Mouse (Mus musculus): ENCODE data around the gene Bbs12. TPM values are rescaled to one million over a fixed set of nuclear protein-coding genes. Genes with fewer than 3 reads are reported as not detected.

Bbs12 gene
- polyA plus RNA-seq (2015; fragmentation: Nextera tagmentation; extraction: Ambion mirVana), result 4.1 and 4.3 TPM in 2 replicates

DNA sequence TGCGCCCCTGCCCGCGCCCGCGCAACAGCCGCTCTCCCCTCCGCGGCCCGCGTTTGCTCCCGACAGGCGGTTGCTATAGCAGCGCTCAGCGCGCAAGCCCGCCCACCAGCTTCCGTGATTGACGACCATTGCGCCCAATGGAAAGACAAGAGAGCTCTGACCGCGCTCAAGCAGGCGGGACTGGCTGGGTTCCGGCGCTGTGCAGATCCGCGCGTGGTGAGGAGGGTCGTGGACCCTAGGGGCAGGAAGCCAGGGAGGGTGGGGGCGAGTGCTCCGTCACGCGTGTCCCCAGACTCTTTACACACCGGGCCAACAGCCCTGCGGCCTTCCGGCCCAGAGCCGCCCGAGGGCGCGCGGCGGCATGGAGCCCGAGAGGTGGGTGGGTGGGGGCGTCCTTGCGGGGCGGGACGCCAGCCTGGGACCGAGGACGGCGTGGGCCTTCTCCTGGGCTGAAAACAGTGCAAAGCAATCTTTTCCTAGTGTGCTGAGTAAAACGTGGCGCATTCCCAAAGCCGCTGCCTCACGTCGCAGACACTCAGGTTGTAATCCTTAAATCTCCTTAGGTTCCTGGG, at the start of gene Bbs12, which contains the start of gene Cetn4:
Gene Bbs12 (plus strand): TSS at position 185 of the 572 bp plus-strand sequence.
Gene Cetn4 (minus strand): TSS at position 339 of the 572 bp plus-strand sequence.
- no peaks in the 10 kb centered on the region for H3K36me3 ChIP-seq
- peak within 1 kb of the TSS; percentile 69 for H3K4me2 ChIP-seq
- no peaks in the 10 kb centered on the region for H3K27me3 ChIP-seq
- H3K9me3 ChIP-seq, result no peaks in the 10 kb centered on the region
- under 1% methylated on average over 54 of the region's 54 CpGs for WGBS
- peak within 1 kb of the TSS; percentile 74 for H3K27ac ChIP-seq (replicated peaks)
- peak within 1 kb of the TSS; percentile 80 for H3K9ac ChIP-seq
- ATAC-seq (ENCODE audit: low read depth), result peak; percentile 100
- peaks cover 14% of the 10 kb centered on the region for H3K4me1 ChIP-seq (replicated peaks)
- peak within 1 kb of the TSS; percentile 65 for H3K4me3 ChIP-seq

GRCm38 (mm10) chr3:37268338-37268737, 44.0 kb upstream of the Bbs12 start:
- WGBS, result 83% methylated on average over 11 of the region's 11 CpGs
- Histone ChIP-seq H3K4me3 (no peak overlapping the region), H3K4me2 (no peak overlapping the region), H3K9me3 (no peaks in the 10 kb centered on the region), H3K36me3 (no peaks in the 10 kb centered on the region), H3K4me1 (replicated peaks) (no peaks in the 10 kb centered on the region), H3K27me3 (no peaks in the 10 kb centered on the region), H3K27ac (replicated peaks) (no peak overlapping the region), H3K9ac (no peak overlapping the region)
- no peak for ATAC-seq (ENCODE audit: low read depth)

DNA sequence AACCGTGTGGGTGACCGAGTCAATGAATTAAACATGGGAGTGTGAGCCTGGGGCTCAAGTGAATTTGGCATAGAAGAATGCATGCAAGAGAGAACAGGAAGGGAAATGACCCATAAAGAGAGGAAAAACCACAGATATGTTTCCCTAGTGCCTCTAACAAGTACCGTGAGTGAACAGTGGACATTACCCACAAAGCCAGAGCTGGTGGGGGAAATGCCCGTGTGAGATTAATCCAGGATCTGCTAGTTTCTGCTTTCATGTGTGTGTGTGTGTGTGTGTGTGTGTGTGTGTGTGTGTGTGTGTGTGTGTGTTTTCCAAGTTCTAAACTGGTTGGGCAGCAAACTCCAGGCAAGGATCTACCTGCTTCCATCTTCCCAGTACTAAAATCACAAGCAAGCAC, 42.4 kb upstream of the Bbs12 start:
- Histone ChIP-seq H3K4me3 (no peak overlapping the region), H3K4me2 (no peak overlapping the region), H3K4me1 (replicated peaks) (no peaks in the 10 kb centered on the region), H3K27ac (replicated peaks) (no peak overlapping the region), H3K27me3 (no peaks in the 10 kb centered on the region), H3K36me3 (no peaks in the 10 kb centered on the region), H3K9ac (no peak overlapping the region), H3K9me3 (no peaks in the 10 kb centered on the region)
- WGBS, result 90% methylated on average over 4 of the region's 4 CpGs
- no peak for ATAC-seq (ENCODE audit: low read depth)

DNA sequence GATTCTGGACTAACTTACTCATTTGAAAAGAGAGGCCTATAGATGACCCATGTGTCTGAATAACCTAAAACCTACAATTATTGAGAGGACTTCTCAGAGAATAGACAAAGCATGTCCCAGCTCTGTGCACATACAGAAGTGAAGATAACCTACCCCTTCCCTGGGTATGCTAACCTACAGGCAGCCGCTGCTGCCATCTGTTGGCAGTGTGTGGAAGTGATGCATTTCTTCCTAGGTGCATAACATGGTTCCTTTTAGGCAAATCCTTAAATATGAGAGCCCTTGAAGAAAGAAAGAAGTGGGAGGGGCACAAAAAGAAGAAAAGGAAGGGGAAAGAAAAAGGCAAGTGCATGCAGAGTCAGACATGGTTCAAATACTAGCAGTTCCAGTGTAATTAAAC, 41.1 kb upstream of the Bbs12 start:
- no peaks in the 10 kb centered on the region for H3K4me1 ChIP-seq (replicated peaks)
- no peaks in the 10 kb centered on the region for H3K27me3 ChIP-seq
- H3K4me2 ChIP-seq, result no peak overlapping the region
- H3K4me3 ChIP-seq, result no peak overlapping the region
- no peaks in the 10 kb centered on the region for H3K36me3 ChIP-seq
- no peak for ATAC-seq (ENCODE audit: low read depth)
- no peaks in the 10 kb centered on the region for H3K9me3 ChIP-seq
- WGBS, result 9% methylated on average over 1 of the region's 1 CpGs
- no peak overlapping the region for H3K9ac ChIP-seq
- H3K27ac ChIP-seq (replicated peaks), result no peak overlapping the region

DNA sequence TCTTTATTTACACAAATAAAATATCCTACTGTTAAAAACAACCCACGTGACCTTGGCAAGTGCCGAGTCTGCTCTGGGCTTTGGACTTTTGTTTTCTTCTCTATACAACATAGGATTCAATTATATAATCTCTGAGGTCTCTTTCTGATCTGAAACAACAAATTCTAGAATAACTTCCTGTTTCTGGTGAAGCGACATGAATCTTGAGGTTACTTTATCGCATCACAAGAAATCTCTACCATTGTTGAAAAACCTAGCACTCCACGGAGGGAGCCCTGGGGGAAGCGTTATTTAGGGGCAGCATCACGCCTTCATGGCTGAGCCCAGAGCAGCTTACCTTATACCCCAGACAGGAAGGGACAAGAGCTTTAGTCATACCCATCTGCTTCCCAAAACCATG, 39.3 kb upstream of the Bbs12 start:
- H3K9ac ChIP-seq, result no peak overlapping the region
- H3K9me3 ChIP-seq, result no peaks in the 10 kb centered on the region
- no peak for ATAC-seq (ENCODE audit: low read depth)
- H3K4me1 ChIP-seq (replicated peaks), result no peaks in the 10 kb centered on the region
- no peak overlapping the region for H3K4me2 ChIP-seq
- H3K4me3 ChIP-seq, result no peak overlapping the region
- 87% methylated on average over 7 of the region's 7 CpGs for WGBS
- no peaks in the 10 kb centered on the region for H3K27me3 ChIP-seq
- no peaks in the 10 kb centered on the region for H3K36me3 ChIP-seq
- no peak overlapping the region for H3K27ac ChIP-seq (replicated peaks)

DNA sequence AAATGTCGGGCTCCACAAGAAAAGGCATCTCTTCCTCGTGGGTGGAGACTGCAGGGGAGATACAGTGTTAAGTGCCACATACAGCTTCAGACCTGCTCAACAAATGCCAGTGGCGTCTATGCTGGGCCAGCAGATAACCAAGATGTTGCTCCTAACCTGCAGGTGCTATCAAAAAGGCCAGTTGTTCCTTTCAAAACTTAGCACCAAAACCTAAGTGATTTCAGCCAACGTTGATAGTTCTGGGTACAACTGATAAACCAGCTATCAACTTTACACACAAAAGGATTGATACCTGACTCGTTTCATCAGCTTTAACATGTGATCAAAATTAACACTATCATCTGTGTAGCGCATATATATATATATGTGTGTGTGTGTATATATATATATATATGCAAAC, 37.7 kb upstream of the Bbs12 start:
- H3K36me3 ChIP-seq, result no peaks in the 10 kb centered on the region
- H3K9me3 ChIP-seq, result no peaks in the 10 kb centered on the region
- no peaks in the 10 kb centered on the region for H3K27me3 ChIP-seq
- no peak overlapping the region for H3K27ac ChIP-seq (replicated peaks)
- H3K9ac ChIP-seq, result no peak overlapping the region
- no peak for ATAC-seq (ENCODE audit: low read depth)
- H3K4me1 ChIP-seq (replicated peaks), result no peaks in the 10 kb centered on the region
- no peak overlapping the region for H3K4me2 ChIP-seq
- WGBS, result 87% methylated on average over 6 of the region's 6 CpGs
- H3K4me3 ChIP-seq, result no peak overlapping the region

DNA sequence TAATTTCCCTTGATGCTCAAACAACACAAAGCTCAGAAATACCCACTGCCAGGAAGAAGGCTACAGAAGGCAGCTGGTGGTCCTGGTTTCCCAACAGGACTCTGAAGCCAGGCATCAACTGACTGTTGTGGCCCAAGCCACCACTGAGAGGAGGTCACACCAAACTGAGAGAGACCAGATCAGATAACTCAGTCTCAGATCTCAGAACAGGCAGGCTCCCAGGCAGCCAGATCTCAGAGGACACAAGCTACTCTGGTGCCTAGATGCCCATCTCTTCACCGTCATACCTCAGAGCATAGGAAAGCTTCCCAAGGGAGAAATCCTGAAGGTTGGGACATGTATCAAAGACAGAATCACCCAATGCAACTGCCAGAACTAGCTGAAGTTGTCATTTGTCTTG, 32.1 kb upstream of the Bbs12 start:
- H3K9me3 ChIP-seq, result no peaks in the 10 kb centered on the region
- no peak overlapping the region for H3K9ac ChIP-seq
- 77% methylated on average over 1 of the region's 1 CpGs for WGBS
- no peaks in the 10 kb centered on the region for H3K36me3 ChIP-seq
- no peak overlapping the region for H3K4me3 ChIP-seq
- no peak for ATAC-seq (ENCODE audit: low read depth)
- no peak overlapping the region for H3K27ac ChIP-seq (replicated peaks)
- H3K4me1 ChIP-seq (replicated peaks), result no peaks in the 10 kb centered on the region
- H3K27me3 ChIP-seq, result no peaks in the 10 kb centered on the region
- H3K4me2 ChIP-seq, result no peak overlapping the region

DNA sequence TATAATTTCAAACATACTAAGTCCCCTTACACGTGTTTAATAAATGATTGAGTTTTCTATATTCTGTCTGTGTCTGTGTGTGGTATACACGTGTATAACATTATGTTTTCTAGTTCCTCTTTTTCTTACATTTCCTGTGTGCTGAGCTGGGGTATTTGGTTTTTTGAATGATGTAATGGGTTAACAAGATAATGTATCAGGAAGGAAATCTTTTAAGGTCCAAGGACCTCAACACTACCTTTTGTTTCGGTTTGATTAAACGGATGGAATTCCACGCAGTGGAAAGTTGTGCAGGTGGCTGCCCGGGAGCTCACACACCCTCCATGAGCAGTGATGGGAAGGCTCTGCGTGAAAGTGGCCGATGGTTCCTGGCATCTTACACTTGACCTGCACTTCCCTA, 31.5 kb upstream of the Bbs12 start:
- Histone ChIP-seq H3K4me1 (replicated peaks) (no peaks in the 10 kb centered on the region), H3K9me3 (no peaks in the 10 kb centered on the region), H3K36me3 (no peaks in the 10 kb centered on the region), H3K9ac (no peak overlapping the region), H3K27ac (replicated peaks) (no peak overlapping the region), H3K4me2 (no peak overlapping the region), H3K4me3 (no peak overlapping the region), H3K27me3 (no peaks in the 10 kb centered on the region)
- WGBS, result 86% methylated on average over 8 of the region's 8 CpGs
- ATAC-seq (ENCODE audit: low read depth), result no peak

DNA sequence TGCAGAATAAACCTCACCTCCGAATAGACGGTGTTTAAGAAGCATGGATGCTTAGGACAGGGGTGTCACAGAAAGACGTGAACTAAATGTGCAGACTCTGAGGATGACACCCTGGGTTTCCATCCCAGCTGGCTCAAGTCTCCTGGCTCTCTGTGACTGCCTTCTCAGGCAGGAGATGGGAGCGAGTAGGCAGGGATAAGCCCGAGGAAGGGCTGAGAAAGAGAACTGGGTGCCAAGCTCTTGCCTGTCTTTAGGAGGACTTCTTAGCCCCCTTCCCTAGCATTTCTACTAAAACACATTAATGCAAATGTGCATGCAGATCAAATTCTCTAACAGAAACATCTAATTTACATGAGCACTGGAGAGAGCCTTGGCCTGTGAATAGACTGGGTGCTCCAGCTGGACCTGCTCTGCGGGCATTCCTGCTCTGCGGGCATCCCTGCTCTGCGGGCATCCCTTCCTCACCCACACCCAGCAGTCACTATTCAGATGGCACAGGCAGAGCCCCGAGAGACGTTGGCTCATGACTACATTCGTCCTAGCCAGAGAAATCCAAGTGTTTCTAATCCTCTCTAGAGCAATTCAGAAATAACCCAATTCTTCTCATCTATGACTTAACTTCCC, 29.9 kb upstream of the Bbs12 start:
- WGBS, result 79% methylated on average over 11 of the region's 11 CpGs
- Histone ChIP-seq H3K9me3 (no peaks in the 10 kb centered on the region), H3K36me3 (no peaks in the 10 kb centered on the region), H3K9ac (no peak overlapping the region), H3K4me1 (replicated peaks) (no peaks in the 10 kb centered on the region), H3K27ac (replicated peaks) (no peak overlapping the region), H3K4me2 (no peak overlapping the region), H3K4me3 (no peak overlapping the region), H3K27me3 (no peaks in the 10 kb centered on the region)
- ATAC-seq (ENCODE audit: low read depth), result no peak

DNA sequence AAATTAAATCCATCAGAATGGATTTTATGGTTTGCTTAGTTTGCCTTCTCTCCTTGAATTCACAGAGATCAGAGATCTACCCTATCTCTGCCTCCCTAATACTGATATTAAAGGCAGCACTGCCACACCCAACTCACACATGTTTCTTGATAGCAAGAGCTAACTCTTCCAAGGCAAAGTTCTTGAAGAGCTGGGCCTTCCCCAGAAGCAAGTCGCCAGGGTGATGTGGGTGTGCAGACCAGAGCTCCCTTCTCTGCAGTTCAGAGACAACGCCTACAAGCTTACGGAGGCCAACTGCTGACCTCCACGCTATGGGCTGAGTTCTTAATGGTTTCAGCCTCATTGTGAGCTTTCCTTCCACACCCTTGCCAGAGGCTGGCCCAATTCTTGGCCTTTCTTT, 29.1 kb upstream of the Bbs12 start:
- Histone ChIP-seq H3K27ac (replicated peaks) (no peak overlapping the region), H3K4me1 (replicated peaks) (no peaks in the 10 kb centered on the region), H3K27me3 (no peaks in the 10 kb centered on the region), H3K9me3 (no peaks in the 10 kb centered on the region), H3K36me3 (no peaks in the 10 kb centered on the region), H3K4me2 (no peak overlapping the region), H3K9ac (no peak overlapping the region), H3K4me3 (no peak overlapping the region)
- no peak for ATAC-seq (ENCODE audit: low read depth)
- 92% methylated on average over 4 of the region's 4 CpGs for WGBS

DNA sequence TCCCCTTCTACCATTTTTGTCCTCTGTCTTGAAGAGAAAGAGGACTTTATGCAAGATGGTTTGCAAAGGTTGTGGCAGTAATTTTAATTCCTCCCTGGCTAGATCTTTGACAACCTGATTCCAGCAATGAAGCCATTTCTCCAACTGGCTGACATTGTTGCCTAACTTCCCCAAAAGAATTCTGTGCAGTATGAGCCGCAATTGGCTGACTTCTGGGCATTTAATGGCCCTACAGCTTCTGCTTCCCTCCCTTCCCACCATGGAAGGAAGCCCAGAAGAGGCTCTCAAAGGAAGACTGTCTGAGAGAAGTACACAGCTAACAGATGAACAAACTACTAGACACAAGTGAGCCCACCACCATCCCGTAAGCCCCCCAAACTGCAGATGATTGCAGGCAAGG, 23.1 kb upstream of the Bbs12 start:
- Histone ChIP-seq H3K4me2 (no peak overlapping the region), H3K4me1 (replicated peaks) (peaks cover 10% of the 10 kb centered on the region), H3K27me3 (no peaks in the 10 kb centered on the region), H3K9ac (no peak overlapping the region), H3K36me3 (no peaks in the 10 kb centered on the region), H3K4me3 (no peak overlapping the region), H3K9me3 (no peaks in the 10 kb centered on the region), H3K27ac (replicated peaks) (no peak overlapping the region)
- no peak for ATAC-seq (ENCODE audit: low read depth)
- 87% methylated on average over 2 of the region's 2 CpGs for WGBS

DNA sequence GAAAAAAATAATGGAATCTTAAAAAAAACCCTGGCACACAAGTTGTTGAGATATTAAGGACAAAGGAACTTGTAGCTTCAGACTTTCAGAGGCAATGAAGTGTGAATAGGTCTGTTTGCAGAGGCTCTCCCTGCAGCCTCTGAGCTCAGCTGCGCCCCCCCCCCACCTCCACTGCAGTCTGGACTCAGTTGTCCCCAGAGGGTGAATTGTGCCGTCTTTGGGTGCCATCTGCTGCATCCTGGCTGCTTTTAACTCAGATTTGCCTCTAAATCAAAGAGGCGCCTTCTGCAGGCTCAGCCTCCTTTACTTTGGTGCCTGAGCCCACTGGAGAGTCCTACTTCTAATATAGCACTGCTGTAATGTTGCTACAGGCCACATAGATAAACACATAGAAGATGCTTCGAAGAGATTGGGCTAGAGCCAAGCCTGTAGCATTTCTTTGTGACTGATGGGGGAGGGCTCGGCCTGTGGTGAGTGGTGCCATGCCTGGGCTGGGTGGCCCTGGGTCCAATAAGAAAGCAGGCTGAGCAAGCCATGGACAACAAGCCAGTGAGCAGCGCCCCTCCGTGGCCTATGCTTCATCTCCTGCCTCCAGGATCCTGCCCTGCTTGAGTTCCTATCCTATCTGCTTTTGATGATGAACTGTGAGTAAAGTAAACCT, 21.3 kb upstream of the Bbs12 start:
- Histone ChIP-seq H3K4me3 (no peak overlapping the region), H3K4me2 (no peak overlapping the region), H3K27ac (replicated peaks) (no peak overlapping the region; the same call in 1 of the 2 replicates), H3K4me1 (replicated peaks) (peaks cover 10% of the 10 kb centered on the region), H3K9me3 (no peaks in the 10 kb centered on the region), H3K27me3 (no peaks in the 10 kb centered on the region), H3K36me3 (no peaks in the 10 kb centered on the region), H3K9ac (no peak overlapping the region)
- peak; percentile 53 for ATAC-seq (ENCODE audit: low read depth)
- 61% methylated on average over 7 of the region's 7 CpGs for WGBS
